Comparison of ENCODE assay signal across 8 mouse cellular contexts in the genomic region with DNA sequence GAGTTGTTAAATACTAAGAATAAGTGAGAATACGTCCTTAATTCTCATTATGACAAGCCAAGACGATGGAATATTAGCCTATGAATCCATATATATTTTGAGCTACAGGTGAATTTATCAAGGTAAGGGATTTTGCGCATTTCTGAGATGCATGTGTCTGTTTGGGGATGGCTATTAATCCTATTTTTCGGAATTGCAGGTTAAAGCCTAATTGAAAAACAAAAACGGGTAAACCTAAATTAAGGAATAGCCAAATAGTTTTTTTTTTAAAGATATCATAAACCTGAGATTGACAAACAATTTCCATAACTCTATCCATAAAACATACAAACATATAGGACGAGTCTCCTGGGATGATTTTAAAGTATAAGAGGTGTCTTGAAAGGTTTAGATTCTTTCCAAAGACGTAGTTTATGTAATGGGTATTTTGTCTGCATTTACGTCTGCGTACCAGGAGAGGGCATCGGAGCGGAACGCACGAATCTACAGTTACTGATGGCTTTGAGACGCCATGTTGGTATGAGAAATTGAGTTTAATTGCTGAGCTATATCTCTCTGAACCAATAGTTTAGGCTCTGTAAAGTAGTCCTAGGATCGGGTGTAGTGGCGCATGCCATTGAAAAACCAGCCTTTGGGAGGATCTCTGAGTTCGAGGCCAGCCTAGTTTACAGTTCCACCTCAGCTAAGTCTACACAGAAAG. TPM values are rescaled to one million over a fixed set of nuclear protein-coding genes. Genes with fewer than 3 reads are reported as not detected.
DNase-seq lines count a peak whose midpoint lies in the region; ATAC-seq and TF ChIP-seq lines count a peak whose summit lies in the region.

No protein-coding gene starts in this region.

- H3K4me1 ChIP-seq in embryonic facial prominence, embryonic 11.5 days (ENCODE audit: control insufficient read depth, insufficient read depth, low read length), result no peaks in the 10 kb centered on the region
- H3K4me1 ChIP-seq in kidney, embryonic 14.5 days (ENCODE audit: control insufficient read depth, insufficient read depth, low read length), result no peaks in the 10 kb centered on the region
- H3K4me1 ChIP-seq in limb, embryonic 14.5 days (ENCODE audit: control insufficient read depth, insufficient read depth, low read length), result peaks cover 4% of the 10 kb centered on the region; the same call in 1 of the 2 replicates
- peaks cover 8% of the 10 kb centered on the region for H3K4me1 ChIP-seq in midbrain, embryonic 16.5 days (ENCODE audit: control insufficient read depth, insufficient read depth, low read length)

- H3K9me3 ChIP-seq in embryonic facial prominence, embryonic 11.5 days (replicated peaks; ENCODE audit: control insufficient read depth, low read length), result no peaks in the 10 kb centered on the region
- H3K9me3 ChIP-seq in kidney, embryonic 14.5 days (ENCODE audit: control insufficient read depth, low read length), result no peaks in the 10 kb centered on the region
- H3K9me3 ChIP-seq in limb, embryonic 14.5 days (ENCODE audit: control insufficient read depth, low read length), result no peaks in the 10 kb centered on the region
- H3K9me3 ChIP-seq in midbrain, embryonic 16.5 days (replicated peaks; ENCODE audit: control insufficient read depth, low read length, poor library complexity, severe bottlenecking), result no peaks in the 10 kb centered on the region

- H3K27ac ChIP-seq in embryonic facial prominence, embryonic 11.5 days (replicated peaks; ENCODE audit: low read depth, low read length), result no peak overlapping the region
- H3K27ac ChIP-seq in kidney, embryonic 14.5 days (ENCODE audit: low read depth, low read length), result no peak overlapping the region
- peak overlapping the region; percentile 76 for H3K27ac ChIP-seq in limb, embryonic 14.5 days (replicated peaks; ENCODE audit: low read depth, low read length)
- peak overlapping the region; percentile 80 for H3K27ac ChIP-seq in midbrain, embryonic 16.5 days (ENCODE audit: low read length)

- H3K4me2 ChIP-seq in embryonic facial prominence, embryonic 11.5 days (ENCODE audit: low read depth, low read length), result peak overlapping the region; percentile 33
- peak overlapping the region; percentile 42 for H3K4me2 ChIP-seq in kidney, embryonic 14.5 days (replicated peaks; ENCODE audit: low read depth, low read length)
- peak overlapping the region; percentile 50 for H3K4me2 ChIP-seq in limb, embryonic 14.5 days (replicated peaks; ENCODE audit: low read depth, low read length, severe bottlenecking)
- peak overlapping the region; percentile 49 for H3K4me2 ChIP-seq in midbrain, embryonic 16.5 days (ENCODE audit: low read length)

- peak overlapping the region; percentile 29 for H3K4me3 ChIP-seq in embryonic facial prominence, embryonic 11.5 days (ENCODE audit: low read depth, low read length)
- H3K4me3 ChIP-seq in kidney, embryonic 14.5 days (ENCODE audit: low read length), result peak overlapping the region; percentile 37
- peak overlapping the region; percentile 39 for H3K4me3 ChIP-seq in limb, embryonic 14.5 days (replicated peaks; ENCODE audit: low read length)
- peak overlapping the region; percentile 37 for H3K4me3 ChIP-seq in midbrain, embryonic 16.5 days (ENCODE audit: low read depth, low read length)

- H3K27me3 ChIP-seq in embryonic facial prominence, embryonic 11.5 days (ENCODE audit: control insufficient read depth, insufficient read depth, low read length), result no peaks in the 10 kb centered on the region
- no peaks in the 10 kb centered on the region for H3K27me3 ChIP-seq in kidney, embryonic 14.5 days (ENCODE audit: control insufficient read depth, insufficient read depth, low read length)
- H3K27me3 ChIP-seq in limb, embryonic 14.5 days (ENCODE audit: control insufficient read depth, insufficient read depth, low read length), result no peaks in the 10 kb centered on the region
- no peaks in the 10 kb centered on the region for H3K27me3 ChIP-seq in midbrain, embryonic 16.5 days (ENCODE audit: control insufficient read depth, insufficient read depth, low read depth, low read length)

- TF ChIP-seq POLR2A in limb, embryonic 14.5 days (IDR thresholded peaks at IDR 0.05; ENCODE audit: borderline replicate concordance, extremely low read depth, insufficient read depth, insufficient read length), result no peak

- peak; percentile 93 for DNase-seq in 3T3-L1 (ENCODE audit: low read depth, low spot score)
- DNase-seq in adrenal gland, adult 2 months, result peak; percentile 55
- peak; percentile 86 for DNase-seq in embryonic facial prominence, embryonic 11.5 days (ENCODE audit: low spot score)
- DNase-seq in heart, adult 9 months (ENCODE audit: low spot score in 2 of 2), result peak; percentile 52 to 55
- DNase-seq in limb, embryonic 14.5 days (ENCODE audit: low spot score), result peak; percentile 76
- DNase-seq in spleen, postnatal 36 days (ENCODE audit: low spot score in 2 of 2), result peak; percentile 55 to 69

- no peaks in the 10 kb centered on the region; the same call in 1 of the 2 replicates for H3K36me3 ChIP-seq in embryonic facial prominence, embryonic 11.5 days (replicated peaks; ENCODE audit: control insufficient read depth, insufficient read depth, low read depth, low read length)
- H3K36me3 ChIP-seq in kidney, embryonic 14.5 days (ENCODE audit: control insufficient read depth, insufficient read depth, low read length), result no peaks in the 10 kb centered on the region
- H3K36me3 ChIP-seq in limb, embryonic 14.5 days (ENCODE audit: control insufficient read depth, insufficient read depth, low read length), result no peaks in the 10 kb centered on the region
- no peaks in the 10 kb centered on the region for H3K36me3 ChIP-seq in midbrain, embryonic 16.5 days (ENCODE audit: control insufficient read depth, insufficient read depth, low read length)

- WGBS in embryonic facial prominence, embryonic 11.5 days, result 4% methylated on average over 17 of the region's 17 CpGs
- WGBS in kidney, embryonic 14.5 days, result 4% methylated on average over 17 of the region's 17 CpGs
- WGBS in limb, embryonic 14.5 days, result 4% methylated on average over 17 of the region's 17 CpGs
- 4% methylated on average over 17 of the region's 17 CpGs for WGBS in midbrain, embryonic 16.5 days

- no peak overlapping the region for H3K9ac ChIP-seq in embryonic facial prominence, embryonic 11.5 days (replicated peaks; ENCODE audit: low read length)
- H3K9ac ChIP-seq in kidney, embryonic 14.5 days (ENCODE audit: low read depth, low read length), result no peak overlapping the region; the same call in 1 of the 2 replicates
- no peak overlapping the region for H3K9ac ChIP-seq in limb, embryonic 14.5 days (ENCODE audit: low read depth, low read length, severe bottlenecking)
- no peak overlapping the region for H3K9ac ChIP-seq in midbrain, embryonic 16.5 days (ENCODE audit: low read depth, low read length)

- ATAC-seq in embryonic facial prominence, embryonic 11.5 days (replicated peaks; ENCODE audit: insufficient number of reproducible peaks, low FRiP score, low TSS enrichment, low read depth), result no peak
- ATAC-seq in kidney, embryonic 14.5 days (ENCODE audit: low FRiP score, low TSS enrichment), result no peak
- ATAC-seq in limb, embryonic 14.5 days (ENCODE audit: low FRiP score, low read depth), result peak; percentile 1; the same call in 1 of the 2 replicates
- peak; percentile 6; the same call in 1 of the 2 replicates for ATAC-seq in midbrain, embryonic 16.5 days

RNA-seq across cellular contexts. Expression of a gene that starts 4.8 kb away (rescaled TPM):
- total RNA-seq in adrenal gland, adult 2 months (2021), result 100 to 1,000 TPM; 369 to 448 TPM
- 6.2 and 6.8 TPM in 2 replicates for polyA plus RNA-seq in adrenal gland, adult 2 months (2012; rRNA removed)
- 743 and 805 TPM in 2 replicates for polyA plus RNA-seq in embryonic facial prominence, embryonic 11.5 days (2014; fragmentation: Nextera tagmentation; extraction: Ambion mirVana)
- polyA plus RNA-seq in kidney, embryonic 14.5 days (2014; fragmentation: Nextera tagmentation; extraction: Ambion mirVana), result 686 and 801 TPM in 2 replicates
- polyA plus RNA-seq in limb, embryonic 14.5 days (2012; rRNA removed), result 196 and 245 TPM in 2 replicates
- 543 and 594 TPM in 2 replicates for polyA plus RNA-seq in limb, embryonic 14.5 days (2014; fragmentation: Nextera tagmentation; extraction: Ambion mirVana)
- polyA plus RNA-seq in midbrain, embryonic 16.5 days (2015; fragmentation: Nextera tagmentation; extraction: Ambion mirVana), result 489 and 519 TPM in 2 replicates

RNA-seq across cellular contexts. Expression of a gene that starts 32.0 kb away (rescaled TPM):
- total RNA-seq in adrenal gland, adult 2 months (2021), result 100 to 1,000 TPM; 192 to 229 TPM
- polyA plus RNA-seq in adrenal gland, adult 2 months (2012; rRNA removed), result 7.4 and 11.1 TPM in 2 replicates
- polyA plus RNA-seq in embryonic facial prominence, embryonic 11.5 days (2014; fragmentation: Nextera tagmentation; extraction: Ambion mirVana), result 282 and 305 TPM in 2 replicates
- 249 and 257 TPM in 2 replicates for polyA plus RNA-seq in kidney, embryonic 14.5 days (2014; fragmentation: Nextera tagmentation; extraction: Ambion mirVana)
- 91.3 and 91.6 TPM in 2 replicates for polyA plus RNA-seq in limb, embryonic 14.5 days (2012; rRNA removed)
- 257 and 264 TPM in 2 replicates for polyA plus RNA-seq in limb, embryonic 14.5 days (2014; fragmentation: Nextera tagmentation; extraction: Ambion mirVana)
- 180 and 188 TPM in 2 replicates for polyA plus RNA-seq in midbrain, embryonic 16.5 days (2015; fragmentation: Nextera tagmentation; extraction: Ambion mirVana)

RNA-seq across cellular contexts. Expression of a gene that starts 46.2 kb away (rescaled TPM):
- total RNA-seq in adrenal gland, adult 2 months (2021), result 10 to 100 TPM; 19.0 to 20.1 TPM
- 1.7 and 1.8 TPM in 2 replicates for polyA plus RNA-seq in adrenal gland, adult 2 months (2012; rRNA removed)
- polyA plus RNA-seq in embryonic facial prominence, embryonic 11.5 days (2014; fragmentation: Nextera tagmentation; extraction: Ambion mirVana), result 30.3 and 33.9 TPM in 2 replicates
- 24.2 and 37.7 TPM in 2 replicates for polyA plus RNA-seq in kidney, embryonic 14.5 days (2014; fragmentation: Nextera tagmentation; extraction: Ambion mirVana)
- 7.3 and 11.7 TPM in 2 replicates for polyA plus RNA-seq in limb, embryonic 14.5 days (2012; rRNA removed)
- 32.2 and 40.8 TPM in 2 replicates for polyA plus RNA-seq in limb, embryonic 14.5 days (2014; fragmentation: Nextera tagmentation; extraction: Ambion mirVana)
- 49.1 and 49.4 TPM in 2 replicates for polyA plus RNA-seq in midbrain, embryonic 16.5 days (2015; fragmentation: Nextera tagmentation; extraction: Ambion mirVana)

Comparison
In these comparisons a context has a peak if more than half of its experiments do, and no peak if none do; other contexts are left out.
1. ATAC-seq: peak in limb, embryonic 14.5 days (single experiment) and midbrain, embryonic 16.5 days (single experiment); none in embryonic facial prominence, embryonic 11.5 days (single experiment) and kidney, embryonic 14.5 days (single experiment).
2. H3K27ac ChIP-seq: peak in limb, embryonic 14.5 days (single experiment) and midbrain, embryonic 16.5 days (single experiment); none in embryonic facial prominence, embryonic 11.5 days (single experiment) and kidney, embryonic 14.5 days (single experiment).
3. RNA of a gene that starts 4.8 kb away (polyA plus RNA-seq): 743 to 805 TPM in embryonic facial prominence, embryonic 11.5 days, 686 to 801 TPM in kidney, embryonic 14.5 days, 196 to 594 TPM in limb, embryonic 14.5 days and 489 to 519 TPM in midbrain, embryonic 16.5 days; 6.2 to 6.8 TPM in adrenal gland, adult 2 months; every median in the first group is over 10 times any median in the second.
4. Peak in every context shown above with its lines, with median percentiles within 50 percentile points of each other: DNase-seq, H3K4me2 ChIP-seq and H3K4me3 ChIP-seq.